Mouse (Mus musculus): ENCODE measurements around the gene Mybpc2.

The Mybpc2 gene

GRCm38 (mm10) chr7:44543071-44543470 lies 18.6 kb upstream of the Mybpc2 start:
- DNase-seq: no peak

- DNase-seq: no peak
Observed at GRCm38 (mm10) chr7:44542555-44542954, 18.1 kb upstream of the Mybpc2 start.

DNA sequence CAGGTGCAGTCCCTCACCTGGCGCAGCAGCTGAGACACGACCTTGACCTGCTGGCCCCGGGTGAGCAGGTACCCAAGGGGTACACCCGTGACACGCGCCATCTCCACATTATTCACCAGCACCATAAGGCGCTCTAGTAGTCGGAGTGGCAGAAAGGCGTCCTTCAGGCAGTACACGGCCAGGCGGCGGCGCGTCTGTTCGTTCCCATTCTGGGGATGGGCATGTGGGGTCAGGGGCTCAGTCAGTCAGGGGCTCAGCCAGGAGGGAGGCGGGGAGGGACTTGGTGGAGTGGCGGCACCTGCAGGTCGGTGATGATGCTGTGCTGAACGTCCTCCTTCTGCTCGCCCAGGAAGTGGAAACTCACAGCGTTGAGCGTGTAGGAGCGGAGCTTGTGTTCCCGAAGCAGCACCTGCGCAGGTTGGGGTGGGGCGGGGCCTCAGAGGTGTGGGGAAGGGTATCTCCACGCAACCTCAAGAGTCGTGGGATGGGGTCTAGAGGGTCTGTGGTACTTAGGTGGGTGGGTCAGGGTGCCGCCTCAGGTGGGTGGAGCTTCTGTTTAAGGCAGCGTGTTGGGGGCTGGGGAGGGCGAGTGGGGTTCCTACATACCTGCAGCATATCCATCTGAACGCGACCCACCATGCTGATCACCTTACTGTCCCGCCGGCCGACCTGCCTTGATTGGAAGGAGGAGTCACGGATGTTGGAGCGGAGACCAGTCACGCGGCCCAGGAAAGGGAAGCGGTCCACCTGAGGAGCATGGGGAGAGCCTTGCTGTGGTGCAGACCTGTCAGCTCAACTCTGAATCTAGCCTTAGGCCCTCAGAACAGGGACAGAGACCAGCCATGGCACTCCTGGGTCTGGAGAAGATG lies 14.5 kb upstream of the Mybpc2 start:
- no peak for DNase-seq

DNA sequence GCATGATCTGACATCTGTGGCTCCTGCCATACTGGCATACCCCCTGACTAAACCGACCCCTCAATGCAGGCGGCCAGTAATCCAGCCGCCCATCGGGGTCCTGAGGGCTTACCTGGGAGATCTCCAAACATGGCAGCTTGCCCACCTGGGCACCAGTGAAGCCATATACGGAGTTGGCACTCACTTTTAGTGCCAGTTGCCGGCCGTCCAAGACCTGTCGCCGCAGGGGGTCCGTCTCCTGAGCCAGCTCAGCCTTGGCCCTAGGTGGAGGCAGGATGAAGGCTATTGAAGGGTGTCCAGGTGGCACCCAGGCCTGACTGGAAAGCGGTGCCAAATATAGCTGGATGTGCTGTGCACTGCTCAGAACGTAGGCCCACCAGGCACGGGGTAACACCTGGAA lies 13.0 kb upstream of the Mybpc2 start:
- DNase-seq: no peak

DNA sequence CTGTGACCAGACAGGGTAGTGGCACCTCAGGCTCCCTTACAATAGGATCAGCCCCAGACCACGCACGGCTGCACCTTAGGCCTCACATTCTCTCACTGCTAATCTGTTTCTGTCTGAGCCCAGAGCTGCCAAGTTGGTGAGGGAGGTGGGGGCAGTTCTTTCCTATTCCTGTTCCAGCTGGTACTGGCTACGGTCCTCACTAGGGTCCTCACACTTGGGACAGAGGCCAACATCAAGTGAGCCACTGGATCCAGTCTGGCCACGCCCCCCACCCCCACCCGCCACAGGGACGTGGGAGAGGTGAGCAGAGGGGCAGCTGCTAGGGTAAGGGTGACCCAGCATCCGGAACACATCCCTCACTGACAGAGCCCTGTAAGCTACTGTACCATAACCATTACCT lies 12.6 kb upstream of the Mybpc2 start:
- no peak for DNase-seq

GRCm38 (mm10) chr7:44536590-44536968 lies 12.1 kb upstream of the Mybpc2 start:
- DNase-seq: no peak

DNA sequence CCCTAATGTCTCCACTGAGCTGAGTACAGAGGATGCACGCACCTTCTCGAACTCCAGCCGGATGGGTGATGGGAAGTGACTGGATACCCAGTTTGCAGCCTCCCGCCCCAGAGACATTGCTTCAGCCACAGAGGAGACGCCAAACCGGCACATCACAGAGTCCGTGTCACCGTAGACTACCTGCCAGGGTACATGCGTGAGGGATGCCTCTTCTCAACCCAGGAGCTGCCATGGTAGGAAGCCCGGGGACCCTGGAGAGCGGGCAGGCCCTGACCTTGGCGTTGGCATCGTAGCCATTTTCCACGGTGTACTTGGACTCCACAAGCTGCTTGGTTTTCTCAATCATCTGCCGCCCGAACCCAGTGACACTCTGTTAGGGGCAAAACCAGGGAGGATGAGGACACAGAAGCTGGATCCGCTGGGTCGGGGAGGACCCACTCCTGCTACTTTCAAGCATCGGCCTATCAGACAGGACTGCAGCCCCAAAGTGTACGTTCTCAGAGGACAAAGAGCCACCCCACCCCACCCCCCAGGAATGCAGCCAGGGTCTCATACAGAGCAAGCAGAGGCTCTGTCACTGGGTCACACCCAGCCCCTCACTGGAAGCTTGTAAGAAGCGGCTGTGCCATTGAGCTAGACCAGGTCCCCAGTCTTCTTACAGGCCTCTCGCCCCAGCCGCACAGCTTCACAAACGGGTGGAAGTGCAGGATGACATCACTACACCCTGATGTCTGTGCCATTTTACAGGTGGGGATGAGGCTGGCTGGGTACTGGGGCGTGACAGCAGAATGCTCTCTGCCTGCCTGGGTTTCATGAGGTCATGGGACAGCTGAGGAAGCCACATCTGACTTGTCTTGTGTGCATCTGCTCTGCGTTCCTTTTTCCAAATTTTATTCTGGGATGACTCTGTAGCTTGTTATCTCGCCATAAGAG lies 11.5 kb upstream of the Mybpc2 start:
- no peak for DNase-seq

GRCm38 (mm10) chr7:44534656-44535441 lies 10.4 kb upstream of the Mybpc2 start:
- no peak for DNase-seq

DNA sequence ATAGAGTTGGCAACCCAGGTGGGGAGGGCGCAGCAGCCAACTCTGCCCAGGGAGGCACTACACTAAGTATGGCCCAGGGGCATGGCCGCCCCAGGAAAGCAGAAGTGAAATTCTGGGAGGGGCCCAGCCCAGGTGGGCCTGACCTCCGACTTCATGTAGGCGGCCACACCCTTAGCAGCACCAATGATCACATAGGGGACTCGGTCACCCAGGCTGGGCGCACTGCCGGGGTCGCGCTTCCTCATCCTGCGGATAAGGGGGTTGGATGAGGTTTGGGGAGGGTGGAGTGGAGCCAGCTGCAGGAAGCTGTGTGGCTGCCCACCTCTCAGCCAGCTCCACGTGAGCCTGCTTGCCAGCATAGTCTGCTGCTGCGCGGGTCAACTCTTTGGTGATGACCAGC lies 9.8 kb upstream of the Mybpc2 start:
- no peak for DNase-seq

DNA sequence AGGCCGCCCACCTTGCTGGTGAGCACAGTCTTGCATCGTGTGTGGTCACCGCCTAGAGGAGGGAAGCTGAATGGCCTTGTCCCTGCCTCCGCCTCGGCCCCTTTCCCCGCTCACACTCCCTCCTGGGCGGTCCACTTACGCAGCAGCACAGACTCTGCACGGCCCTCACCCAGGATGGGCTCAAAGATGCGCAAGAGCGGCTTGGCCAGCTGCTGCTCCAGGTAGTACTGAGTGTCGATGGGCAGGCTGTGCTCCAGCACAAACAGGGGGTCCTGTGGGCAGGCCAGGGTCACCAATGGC lies 9.2 kb upstream of the Mybpc2 start:
- no peak for DNase-seq

GRCm38 (mm10) chr7:44532918-44533745 lies 8.7 kb upstream of the Mybpc2 start:
- no peak for DNase-seq

GRCm38 (mm10) chr7:44531946-44532732 lies 7.7 kb upstream of the Mybpc2 start, which contains the start of gene Spib:
Spib (minus strand) TSS chr7:44532071.
- no peak for DNase-seq

- DNase-seq: no peak
Observed at GRCm38 (mm10) chr7:44531207-44531606, 6.8 kb upstream of the Mybpc2 start.

- DNase-seq: no peak
Observed at GRCm38 (mm10) chr7:44530507-44530906, 6.1 kb upstream of the Mybpc2 start.

GRCm38 (mm10) chr7:44529518-44529917 lies 5.1 kb upstream of the Mybpc2 start:
- DNase-seq: no peak

- peak; percentile 85 for DNase-seq
Observed at GRCm38 (mm10) chr7:44527483-44528398, 3.3 kb upstream of the Mybpc2 start.

DNA sequence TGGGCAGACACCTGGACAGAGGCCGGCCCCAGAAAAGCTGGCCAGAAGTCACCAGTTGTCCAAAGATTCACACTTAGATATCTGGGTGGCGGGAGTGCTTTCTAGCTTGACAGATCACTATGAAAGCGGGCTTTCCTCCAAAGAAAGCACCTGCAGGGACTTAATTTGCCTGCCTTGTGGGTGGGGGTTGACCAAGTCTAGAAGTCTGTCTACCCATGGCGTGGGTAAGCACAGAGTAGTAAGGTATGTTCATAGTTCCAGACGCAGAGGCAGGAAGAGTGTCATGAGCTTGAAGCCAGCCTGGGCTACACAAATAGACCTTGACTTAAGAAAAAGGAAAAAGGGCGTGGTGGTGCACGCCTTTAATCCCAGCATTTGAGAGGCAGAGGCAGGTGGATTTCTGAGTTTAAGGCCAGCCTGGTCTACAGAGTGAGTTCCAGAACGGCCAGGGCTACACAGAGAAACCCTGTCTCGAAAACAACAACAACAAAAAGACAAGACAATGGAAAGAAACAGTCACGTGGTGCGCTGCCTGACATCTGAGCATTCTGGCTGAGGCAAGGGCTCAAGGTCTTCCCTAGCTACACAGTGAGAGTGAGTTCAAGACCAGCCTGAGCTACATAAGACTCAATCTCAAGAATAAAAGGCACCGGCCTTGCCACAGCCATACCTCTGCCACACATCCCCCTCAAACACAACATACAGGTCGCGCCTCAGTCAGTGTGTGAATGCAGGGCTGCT lies 2.1 kb upstream of the Mybpc2 start:
- no peak for DNase-seq

- no peak for DNase-seq
Observed at GRCm38 (mm10) chr7:44525126-44525832, 823 bp upstream of the Mybpc2 start.

DNA sequence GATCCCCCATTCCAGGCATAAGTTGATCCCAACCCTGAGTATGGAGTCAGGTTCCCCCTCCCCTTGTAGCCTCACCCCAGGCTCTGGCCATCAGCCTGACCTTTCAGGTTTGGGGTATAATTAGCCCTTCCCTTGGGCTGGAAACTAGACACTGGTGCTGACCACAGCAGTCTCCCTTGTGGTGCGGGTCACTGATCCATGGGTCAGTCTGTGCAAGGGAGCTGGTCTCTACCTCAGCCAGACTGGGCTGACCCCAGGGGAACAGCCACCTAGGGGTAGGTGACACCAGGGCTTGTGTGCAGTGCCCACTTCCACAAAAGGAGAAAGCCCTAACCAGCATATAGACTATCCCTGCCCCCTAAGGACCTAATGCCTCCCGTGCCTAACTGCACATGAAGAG lies 1.4 kb downstream of the Mybpc2 start:
- DNase-seq: no peak
